23 mouse cellular contexts compared by ENCODE assay signal in genomic region chr3:130145874-130146273, GRCm38 (mm10). TPM values are rescaled to one million over a fixed set of nuclear protein-coding genes. Genes with fewer than 3 reads are reported as not detected.
DNase-seq lines count a peak whose midpoint lies in the region; ATAC-seq and TF ChIP-seq lines count a peak whose summit lies in the region.
"Had no signal": no experiment of that assay in that cellular context is flagged by ENCODE, and none has a peak within 500 bp of the region (broad histone marks: within the 10 kb centered on the region; RNA-seq: fewer than 3 reads in every experiment).

No protein-coding gene starts in this region.

- H3K27ac ChIP-seq in forebrain, postnatal 0 days (ENCODE audit: low read depth, low read length) = no peak overlapping the region
- H3K27ac ChIP-seq in forebrain, embryonic 11.5 days (ENCODE audit: low read depth, low read length) = no peak overlapping the region
- H3K27ac ChIP-seq in midbrain, embryonic 11.5 days (ENCODE audit: low read depth, low read length) = no peak overlapping the region
- H3K27ac ChIP-seq in midbrain, embryonic 10.5 days (replicated peaks) = no peak overlapping the region
- H3K27ac ChIP-seq in hindbrain, embryonic 13.5 days = peak overlapping the region; percentile 2; the same call in 1 of the 2 replicates
- peak overlapping the region; percentile 27; the same call in 1 of the 2 replicates for H3K27ac ChIP-seq in midbrain, embryonic 14.5 days (replicated peaks; ENCODE audit: low read depth, low read length)
- H3K27ac ChIP-seq: kidney, embryonic 15.5 days had no signal

- no peak overlapping the region for H3K4me2 ChIP-seq in forebrain, postnatal 0 days (ENCODE audit: low read depth)
- no peak overlapping the region for H3K4me2 ChIP-seq in forebrain, embryonic 11.5 days (ENCODE audit: low read depth, low read length, severe bottlenecking)
- H3K4me2 ChIP-seq in midbrain, embryonic 11.5 days = no peak overlapping the region
- H3K4me2 ChIP-seq in hindbrain, embryonic 13.5 days = 0 out of 2 replicates have a peak overlapping the region, but pooled peaks have one; percentile 13
- H3K4me2 ChIP-seq in midbrain, embryonic 14.5 days (ENCODE audit: low read length) = peak overlapping the region; percentile 23; the same call in 1 of the 2 replicates
- H3K4me2 ChIP-seq: kidney, embryonic 15.5 days; liver, embryonic 11.5 days had no signal

- 62% methylated on average over 12 of the region's 12 CpGs for WGBS in forebrain, postnatal 0 days
- WGBS in forebrain, embryonic 11.5 days = 76% methylated on average over 12 of the region's 12 CpGs
- WGBS in midbrain, embryonic 11.5 days = 76% methylated on average over 12 of the region's 12 CpGs
- 81% methylated on average over 12 of the region's 12 CpGs for WGBS in midbrain, embryonic 10.5 days
- 62% methylated on average over 12 of the region's 12 CpGs for WGBS in hindbrain, embryonic 13.5 days
- WGBS in midbrain, embryonic 14.5 days = 32% methylated on average over 12 of the region's 12 CpGs

- no peaks in the 10 kb centered on the region for H3K9me3 ChIP-seq in forebrain, postnatal 0 days (ENCODE audit: low read length)
- no peaks in the 10 kb centered on the region for H3K9me3 ChIP-seq in forebrain, embryonic 11.5 days (ENCODE audit: control insufficient read depth, low read length)
- H3K9me3 ChIP-seq in midbrain, embryonic 11.5 days (ENCODE audit: control insufficient read depth, low read length) = no peaks in the 10 kb centered on the region
- H3K9me3 ChIP-seq in midbrain, embryonic 10.5 days (replicated peaks) = peaks cover 4% of the 10 kb centered on the region; the same call in 1 of the 2 replicates
- no peaks in the 10 kb centered on the region for H3K9me3 ChIP-seq in hindbrain, embryonic 13.5 days
- H3K9me3 ChIP-seq in midbrain, embryonic 14.5 days (ENCODE audit: control insufficient read depth, low read length) = peaks cover 2% of the 10 kb centered on the region; the same call in 1 of the 2 replicates
- H3K9me3 ChIP-seq: kidney, embryonic 15.5 days had no signal

- ATAC-seq in forebrain, postnatal 0 days = peak; percentile 47; the same call in 1 of the 2 replicates
- no peak for ATAC-seq in forebrain, embryonic 11.5 days (replicated peaks; ENCODE audit: low FRiP score)
- no peak for ATAC-seq in midbrain, embryonic 11.5 days (ENCODE audit: low FRiP score)
- ATAC-seq in hindbrain, embryonic 13.5 days (ENCODE audit: low FRiP score) = no peak
- no peak for ATAC-seq in midbrain, embryonic 14.5 days (ENCODE audit: low FRiP score, low TSS enrichment)
- no peak for ATAC-seq in CD4-positive, CD25-positive, alpha-beta regulatory T cell, adult 4 months
- ATAC-seq: activated CD4-positive, CD25-positive, alpha-beta regulatory T cell, adult 4 months; lung, postnatal 0 days; Patski had no signal

- no peak for DNase-seq in forebrain, postnatal 0 days
- DNase-seq in forebrain, embryonic 11.5 days (ENCODE audit: low spot score) = no peak
- peak; percentile 57 for DNase-seq in midbrain, embryonic 11.5 days (ENCODE audit: low spot score, missing footprints)
- DNase-seq in midbrain, embryonic 10.5 days (ENCODE audit: low spot score) = no peak
- DNase-seq in midbrain, embryonic 14.5 days = peak; percentile 65
- no peak for DNase-seq in adipocyte (ENCODE audit: low spot score)
- DNase-seq: adrenal gland, postnatal 25 days; B cell, adult 2 months; cerebellum, adult 9-10 months; gastrocnemius, postnatal 14 days; heart, postnatal 10 days; spleen, adult 18-20 months; thymus, postnatal 14 days had no signal

- H3K4me3 ChIP-seq in forebrain, postnatal 0 days (ENCODE audit: low read depth, low read length) = no peak overlapping the region
- no peak overlapping the region for H3K4me3 ChIP-seq in forebrain, embryonic 11.5 days (ENCODE audit: low read depth, low read length)
- no peak overlapping the region for H3K4me3 ChIP-seq in midbrain, embryonic 11.5 days (ENCODE audit: low read depth, low read length)
- H3K4me3 ChIP-seq in midbrain, embryonic 10.5 days = no peak overlapping the region
- no peak overlapping the region for H3K4me3 ChIP-seq in hindbrain, embryonic 13.5 days
- H3K4me3 ChIP-seq in midbrain, embryonic 14.5 days (replicated peaks; ENCODE audit: low read depth, low read length) = no peak overlapping the region
- H3K4me3 ChIP-seq: kidney, embryonic 15.5 days; megakaryocyte, embryonic 14.5 days; myocyte had no signal

- no peaks in the 10 kb centered on the region for H3K36me3 ChIP-seq in forebrain, postnatal 0 days (ENCODE audit: insufficient read depth)
- no peaks in the 10 kb centered on the region for H3K36me3 ChIP-seq in forebrain, embryonic 11.5 days (ENCODE audit: control insufficient read depth, insufficient read depth, low read length)
- no peaks in the 10 kb centered on the region for H3K36me3 ChIP-seq in midbrain, embryonic 11.5 days (ENCODE audit: control insufficient read depth, insufficient read depth, low read length)
- H3K36me3 ChIP-seq in midbrain, embryonic 10.5 days = no peaks in the 10 kb centered on the region
- H3K36me3 ChIP-seq in hindbrain, embryonic 13.5 days = no peaks in the 10 kb centered on the region
- H3K36me3 ChIP-seq in midbrain, embryonic 14.5 days (ENCODE audit: control insufficient read depth, insufficient read depth, low read length) = no peaks in the 10 kb centered on the region
- H3K36me3 ChIP-seq: kidney, embryonic 15.5 days had no signal

- H3K4me1 ChIP-seq in forebrain, postnatal 0 days (ENCODE audit: insufficient read depth) = no peaks in the 10 kb centered on the region
- H3K4me1 ChIP-seq in forebrain, embryonic 11.5 days (replicated peaks; ENCODE audit: control insufficient read depth, insufficient read depth, low read length) = no peaks in the 10 kb centered on the region
- H3K4me1 ChIP-seq in midbrain, embryonic 11.5 days (ENCODE audit: control insufficient read depth, insufficient read depth, low read length) = no peaks in the 10 kb centered on the region
- no peaks in the 10 kb centered on the region for H3K4me1 ChIP-seq in midbrain, embryonic 10.5 days
- H3K4me1 ChIP-seq in hindbrain, embryonic 13.5 days (replicated peaks) = peaks cover 11% of the 10 kb centered on the region
- H3K4me1 ChIP-seq in midbrain, embryonic 14.5 days (ENCODE audit: control insufficient read depth, insufficient read depth, low read length) = peaks cover 9% of the 10 kb centered on the region; the same call in 1 of the 2 replicates
- H3K4me1 ChIP-seq: kidney, embryonic 15.5 days; megakaryocyte, embryonic 14.5 days had no signal

- no peaks in the 10 kb centered on the region for H3K27me3 ChIP-seq in forebrain, postnatal 0 days (ENCODE audit: insufficient read depth, low read length)
- no peaks in the 10 kb centered on the region for H3K27me3 ChIP-seq in forebrain, embryonic 11.5 days (ENCODE audit: control insufficient read depth, insufficient read depth, low read length)
- H3K27me3 ChIP-seq in midbrain, embryonic 11.5 days (ENCODE audit: control insufficient read depth, insufficient read depth, low read length) = no peaks in the 10 kb centered on the region
- H3K27me3 ChIP-seq in midbrain, embryonic 10.5 days (ENCODE audit: low read depth, poor library complexity, severe bottlenecking) = no peaks in the 10 kb centered on the region
- H3K27me3 ChIP-seq in hindbrain, embryonic 13.5 days = no peaks in the 10 kb centered on the region
- no peaks in the 10 kb centered on the region for H3K27me3 ChIP-seq in midbrain, embryonic 14.5 days (ENCODE audit: control insufficient read depth, insufficient read depth, low read length)
- H3K27me3 ChIP-seq: kidney, embryonic 15.5 days; megakaryocyte, embryonic 14.5 days; Patski had no signal

- no peak overlapping the region for H3K9ac ChIP-seq in forebrain, postnatal 0 days
- no peak overlapping the region for H3K9ac ChIP-seq in forebrain, embryonic 11.5 days (ENCODE audit: low read length)
- no peak overlapping the region for H3K9ac ChIP-seq in midbrain, embryonic 11.5 days (ENCODE audit: low read length)
- H3K9ac ChIP-seq in hindbrain, embryonic 13.5 days = peak overlapping the region; percentile 29; the same call in 1 of the 2 replicates
- peak overlapping the region; percentile 6; the same call in 1 of the 2 replicates for H3K9ac ChIP-seq in midbrain, embryonic 14.5 days (replicated peaks; ENCODE audit: low read length)
- H3K9ac ChIP-seq: kidney, embryonic 15.5 days had no signal

- TF ChIP-seq CTCF in forebrain, postnatal 0 days (IDR thresholded peaks at IDR 0.05; ENCODE audit: low read depth) = no peak

RNA-seq across cellular contexts. Expression of gene Col25a1, which starts 14.6 kb away (rescaled TPM):
- total RNA-seq in forebrain, postnatal 0 days (2014; rRNA removed) = 17.7 and 23.7 TPM in 2 replicates
- 2.4 and 5.7 TPM in 2 replicates for polyA plus RNA-seq in forebrain, postnatal 0 days (2015; fragmentation: Nextera tagmentation; extraction: Ambion mirVana)
- 2.1 and 2.4 TPM in 2 replicates for polyA plus RNA-seq in forebrain, embryonic 11.5 days (2014; fragmentation: Nextera tagmentation; extraction: Ambion mirVana)
- 3.0 and 3.5 TPM in 2 replicates for polyA plus RNA-seq in midbrain, embryonic 11.5 days (2014; fragmentation: Nextera tagmentation; extraction: Ambion mirVana)
- 1.5 and 2.4 TPM in 2 replicates for polyA plus RNA-seq in midbrain, embryonic 10.5 days (2016; fragmentation: Nextera tagmentation; extraction: Ambion mirVana)
- polyA plus RNA-seq in hindbrain, embryonic 13.5 days (2015; fragmentation: Nextera tagmentation; extraction: Ambion mirVana) = 3.4 and 3.6 TPM in 2 replicates
- 15.4 and 17.1 TPM in 2 replicates for polyA plus RNA-seq in midbrain, embryonic 14.5 days (2014; fragmentation: Nextera tagmentation; extraction: Ambion mirVana)
- polyA plus RNA-seq in CD4-positive, CD25-positive, alpha-beta regulatory T cell, adult 4 months (2017; shearing (Covaris generic)) = under 1 TPM in 1 of 2 experiments, not detected in 1; 0.08 TPM
- total RNA-seq: neutrophil, adult 5-6 weeks had no signal

Comparison
In these comparisons a context has a peak if more than half of its experiments do, and no peak if none do; other contexts are left out.
1. DNase-seq: peak in midbrain, embryonic 11.5 days (single experiment) and midbrain, embryonic 14.5 days (single experiment); none in forebrain, postnatal 0 days (single experiment), forebrain, embryonic 11.5 days (single experiment), midbrain, embryonic 10.5 days (single experiment) and adipocyte (single experiment).
2. H3K27ac ChIP-seq: peak in hindbrain, embryonic 13.5 days (single experiment) and midbrain, embryonic 14.5 days (single experiment); none in forebrain, postnatal 0 days (single experiment), forebrain, embryonic 11.5 days (single experiment), midbrain, embryonic 11.5 days (single experiment) and midbrain, embryonic 10.5 days (single experiment).
3. H3K4me2 ChIP-seq: peak in hindbrain, embryonic 13.5 days (single experiment) and midbrain, embryonic 14.5 days (single experiment); none in forebrain, postnatal 0 days (single experiment), forebrain, embryonic 11.5 days (single experiment) and midbrain, embryonic 11.5 days (single experiment).
4. H3K9ac ChIP-seq: peak in hindbrain, embryonic 13.5 days (single experiment) and midbrain, embryonic 14.5 days (single experiment); none in forebrain, postnatal 0 days (single experiment), forebrain, embryonic 11.5 days (single experiment) and midbrain, embryonic 11.5 days (single experiment).